Mouse (Mus musculus): Measurements from ENCODE around the gene Znrd1.
A peak's percentile ranks its signal among the peaks of the same experiment; 100 is the strongest.
"Not testable (repeated sequence)": the region's sequence is repeated elsewhere in the genome, so short reads cannot be mapped to it uniquely, and the experiment has no call there.

Znrd1 gene

DNA sequence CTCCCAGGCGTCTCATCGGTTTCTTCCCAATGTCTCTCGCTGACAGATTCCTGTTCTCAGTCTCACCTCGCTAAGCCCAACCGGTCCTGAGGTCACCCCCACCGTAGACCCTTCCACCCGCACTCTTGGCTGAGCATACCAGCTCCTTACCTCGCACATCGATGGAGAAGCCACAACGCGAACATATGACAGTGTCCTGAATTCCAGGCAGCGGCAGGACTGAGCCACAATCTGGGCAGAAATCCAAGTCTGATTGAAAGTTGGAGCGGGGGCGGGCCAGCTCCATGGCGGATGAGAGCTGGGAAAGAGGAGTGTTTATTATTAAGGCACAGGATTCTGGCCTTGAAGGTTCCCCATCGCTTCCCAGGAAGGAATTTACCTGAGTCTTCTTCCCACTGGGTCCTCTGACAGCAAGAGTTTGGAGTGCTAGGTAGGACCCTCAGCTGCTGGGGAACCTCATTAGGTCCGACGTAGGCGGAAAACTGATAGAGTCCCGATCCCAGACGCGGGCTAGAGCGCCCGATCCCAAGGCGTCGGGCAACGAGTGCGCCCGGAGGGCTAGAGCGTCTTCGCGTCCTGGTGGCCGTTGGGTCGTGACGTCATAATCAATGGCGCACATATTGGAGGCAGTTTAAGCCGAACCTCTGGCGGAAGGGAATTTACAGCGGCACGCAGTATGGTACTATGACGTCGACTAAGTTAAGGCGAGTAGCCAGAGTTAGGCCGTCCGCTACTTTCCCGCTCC, at the start of gene Znrd1, which contains the start of gene Znrd1as:
TSS of gene Znrd1 (minus strand) at position 561 of the 745 bp plus-strand sequence.
TSS of gene Znrd1as (plus strand) at position 594 of the 745 bp plus-strand sequence.
- DNase-seq (ENCODE audit: low spot score) = peak; percentile 94

DNA sequence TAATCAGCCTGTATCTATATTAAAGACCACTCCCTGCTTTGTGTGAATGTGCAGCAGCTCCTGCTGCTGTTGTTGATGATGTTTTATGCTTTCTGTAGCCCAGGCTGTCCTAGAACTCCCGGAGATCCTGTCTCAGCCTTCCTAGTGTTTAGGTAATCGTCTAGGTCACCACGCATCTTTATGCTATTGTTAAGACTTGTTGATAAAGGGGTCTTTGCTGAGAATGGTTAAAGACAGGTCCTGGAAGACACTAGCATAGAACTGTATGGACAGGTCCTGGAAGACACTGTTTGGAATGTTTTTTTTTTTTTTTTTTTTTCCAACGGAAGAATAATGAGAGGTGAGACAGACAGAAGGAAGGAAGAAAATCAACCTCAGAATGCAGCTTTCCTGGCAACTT, 45.0 kb upstream of the Znrd1 start:
- DNase-seq (ENCODE audit: low spot score) = no peak

DNA sequence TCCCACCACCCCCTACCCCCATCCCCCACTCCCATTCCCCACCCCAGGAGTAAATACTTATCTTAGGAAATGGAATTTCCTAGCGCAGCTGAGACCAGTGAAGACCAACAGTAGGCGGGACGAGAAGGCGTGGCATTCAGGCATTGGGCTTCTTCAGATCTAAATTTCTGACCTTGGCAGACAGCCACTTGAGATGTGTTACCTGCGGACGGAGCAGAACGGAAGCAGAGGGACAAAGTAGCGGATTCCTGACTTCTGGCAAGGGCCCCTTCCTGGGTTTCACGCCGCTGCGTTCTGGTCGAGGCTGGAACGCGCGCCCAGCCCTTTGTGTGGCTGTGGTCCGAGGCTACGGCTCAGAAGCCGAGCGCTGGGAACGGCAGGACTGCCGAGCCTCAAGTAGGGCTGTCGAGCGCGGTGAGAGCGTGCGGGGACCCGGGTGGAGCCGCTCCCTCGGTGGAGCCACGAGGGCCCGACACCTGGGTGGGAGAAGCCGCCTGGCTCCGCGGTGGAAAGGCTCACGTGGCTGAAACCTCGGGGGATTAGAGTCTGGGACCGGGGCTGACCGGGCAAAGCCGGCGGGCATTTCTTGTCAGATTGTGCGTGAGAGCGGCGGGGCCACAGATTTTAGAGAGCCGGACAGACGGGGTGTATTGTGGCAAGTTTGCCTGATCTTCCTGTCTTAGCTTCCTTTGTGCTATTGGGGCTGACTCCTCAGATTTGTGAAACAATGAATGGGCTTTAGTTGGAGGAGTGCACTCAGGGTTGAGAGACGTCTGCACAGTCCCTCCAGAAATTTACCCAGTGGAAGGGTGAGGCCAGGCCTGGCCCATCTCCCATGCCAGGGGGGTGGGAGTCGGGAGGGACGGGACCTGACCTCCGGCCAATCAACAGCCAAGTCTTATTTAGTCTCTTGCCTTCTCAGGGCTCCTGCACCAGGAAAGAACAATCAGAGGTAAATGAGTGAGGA, 44.3 kb upstream of the Znrd1 start:
- DNase-seq (ENCODE audit: low spot score) = no peak

DNA sequence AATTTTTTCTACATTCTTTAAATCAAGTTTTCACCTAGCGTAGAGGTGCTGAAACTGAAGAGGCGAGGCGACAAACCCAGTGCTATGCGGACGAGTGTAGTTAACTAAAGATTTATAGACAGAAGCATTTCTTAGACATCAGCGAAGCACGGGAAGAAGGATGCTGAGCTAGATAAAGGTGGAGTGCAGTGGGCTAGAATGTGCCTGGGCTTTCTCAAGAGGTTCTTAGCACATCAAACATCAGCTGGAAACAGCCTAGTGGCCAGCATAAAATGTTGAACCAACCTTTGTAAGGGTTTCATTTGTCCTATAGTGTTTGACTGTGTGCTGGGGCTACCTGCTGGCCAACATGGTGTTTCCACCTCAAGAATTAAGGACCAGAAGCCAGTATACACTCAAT, 42.5 kb upstream of the Znrd1 start, which contains the start of gene Zfp57:
TSS of gene Zfp57 (plus strand) at position 301 of the 400 bp plus-strand sequence.
- DNase-seq (ENCODE audit: low spot score) = no peak

DNA sequence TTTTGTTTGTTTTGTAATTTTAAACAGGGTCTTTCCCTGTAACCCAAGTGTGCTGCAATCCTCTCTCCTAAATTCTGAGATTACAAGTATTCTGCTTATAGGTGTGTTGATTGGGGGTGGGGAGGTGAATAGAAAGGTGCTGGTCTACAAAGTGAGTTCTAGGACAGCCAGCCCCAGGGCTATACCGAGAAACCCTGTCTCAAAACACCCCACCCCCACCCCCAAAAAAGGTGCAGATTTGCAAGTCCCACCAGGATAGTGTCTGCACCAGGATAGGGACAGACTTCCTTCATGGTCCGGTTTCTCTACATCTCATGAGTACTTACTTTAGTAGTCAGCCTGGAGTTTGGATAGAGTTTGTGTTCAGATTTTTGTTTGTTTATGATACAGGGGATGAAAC, 40.1 kb upstream of the Znrd1 start:
- DNase-seq (ENCODE audit: low spot score) = no peak

DNA sequence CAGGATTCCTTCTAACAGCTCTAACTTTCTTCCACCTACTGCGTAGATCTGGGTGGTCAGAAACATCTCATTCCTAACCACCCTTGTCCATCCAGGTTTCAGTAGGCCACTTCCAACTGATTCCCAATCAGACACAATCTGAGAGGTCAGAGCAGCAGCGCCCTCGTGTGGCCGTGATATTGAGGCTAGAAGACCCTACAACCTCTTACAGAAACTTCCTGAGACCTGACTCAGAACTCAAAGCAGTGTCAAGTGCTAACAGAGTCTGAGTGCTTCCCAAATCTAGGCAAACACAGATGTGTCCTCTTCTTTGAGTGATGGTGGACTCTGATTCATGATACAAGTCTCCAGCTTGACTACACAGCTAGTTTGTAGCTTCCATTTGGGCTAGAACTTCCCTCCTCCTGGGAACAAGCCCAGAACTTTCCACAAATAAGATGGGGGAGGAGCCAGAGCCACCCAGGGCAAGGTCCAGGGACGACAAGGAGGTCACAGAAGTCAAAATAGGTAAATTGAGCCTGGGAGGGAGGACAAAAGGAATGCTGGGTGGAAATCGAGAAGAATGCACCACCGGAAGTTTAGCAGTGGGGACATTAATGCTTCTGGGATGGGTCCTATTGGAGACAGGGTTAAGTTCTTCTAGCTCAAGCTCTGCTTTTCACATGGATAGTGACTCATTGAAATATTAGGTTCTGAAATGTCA, 38.8 kb upstream of the Znrd1 start:
- DNase-seq (ENCODE audit: low spot score) = peak; percentile 32

DNA sequence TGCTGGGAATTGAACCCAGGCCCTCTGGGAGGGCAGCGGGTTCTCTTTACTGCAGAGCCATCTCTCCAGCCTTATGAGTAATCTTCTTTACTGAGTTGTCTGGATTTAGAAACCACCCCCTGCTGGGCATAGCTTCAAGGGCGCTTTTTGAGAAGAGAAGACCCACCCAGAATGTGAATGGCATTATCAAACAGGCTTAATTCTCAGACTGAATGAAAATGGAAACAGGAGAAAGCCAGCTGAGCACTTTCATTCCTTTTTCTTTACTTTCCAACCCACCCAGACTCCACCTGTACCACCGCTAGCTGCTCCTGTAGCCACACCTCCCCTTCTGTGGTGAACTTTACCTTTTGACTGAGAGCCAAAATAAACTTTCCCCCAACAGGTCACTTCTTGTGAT, 37.1 kb upstream of the Znrd1 start:
- no peak for DNase-seq (ENCODE audit: low spot score)

DNA sequence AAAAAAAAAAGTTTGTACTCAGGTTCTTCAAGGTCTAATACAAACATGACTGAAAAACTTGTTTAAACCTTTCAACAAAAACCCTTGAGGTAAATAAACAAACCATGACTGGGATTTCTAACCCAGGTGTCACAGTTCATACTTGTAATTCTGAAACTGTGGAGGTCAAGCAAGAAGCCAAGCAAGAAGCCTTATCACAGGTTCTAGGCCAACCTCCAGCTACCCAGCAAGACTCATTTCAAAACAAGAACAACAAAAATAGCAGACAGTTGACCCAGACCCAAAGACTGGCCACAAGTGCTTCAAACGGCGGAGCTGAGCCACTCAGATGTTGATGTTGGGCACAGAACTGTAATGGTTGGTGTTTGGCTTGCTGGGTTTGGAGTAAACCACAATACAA, 36.2 kb upstream of the Znrd1 start:
- DNase-seq (ENCODE audit: low spot score) = no peak

DNA sequence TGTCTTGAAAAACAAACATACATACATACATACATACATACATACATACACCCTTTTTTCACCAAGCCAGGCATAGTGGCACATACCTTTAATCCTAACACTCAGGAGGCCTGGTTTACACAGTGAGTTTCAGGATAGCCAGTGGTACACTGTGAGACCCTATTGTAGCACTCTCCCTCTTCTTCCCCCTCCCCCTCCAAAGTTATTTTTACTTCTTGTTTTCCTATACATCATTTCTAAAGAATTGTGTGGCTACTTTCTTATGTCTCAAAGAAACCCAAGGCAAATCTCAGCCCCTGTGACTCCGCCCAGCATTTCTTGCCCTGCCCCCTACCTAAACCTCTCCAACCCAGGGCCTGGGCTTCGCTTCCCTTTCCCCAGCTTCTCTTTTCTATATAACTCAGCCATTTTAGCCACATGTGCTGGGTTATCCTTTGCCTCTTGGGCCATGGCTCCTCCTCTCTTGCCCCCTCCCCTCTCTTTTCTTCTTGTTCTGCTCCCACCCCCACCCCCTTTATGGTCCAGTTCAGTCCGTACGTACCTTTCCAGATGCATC, 35.5 kb upstream of the Znrd1 start:
- no peak for DNase-seq (ENCODE audit: low spot score)

DNA sequence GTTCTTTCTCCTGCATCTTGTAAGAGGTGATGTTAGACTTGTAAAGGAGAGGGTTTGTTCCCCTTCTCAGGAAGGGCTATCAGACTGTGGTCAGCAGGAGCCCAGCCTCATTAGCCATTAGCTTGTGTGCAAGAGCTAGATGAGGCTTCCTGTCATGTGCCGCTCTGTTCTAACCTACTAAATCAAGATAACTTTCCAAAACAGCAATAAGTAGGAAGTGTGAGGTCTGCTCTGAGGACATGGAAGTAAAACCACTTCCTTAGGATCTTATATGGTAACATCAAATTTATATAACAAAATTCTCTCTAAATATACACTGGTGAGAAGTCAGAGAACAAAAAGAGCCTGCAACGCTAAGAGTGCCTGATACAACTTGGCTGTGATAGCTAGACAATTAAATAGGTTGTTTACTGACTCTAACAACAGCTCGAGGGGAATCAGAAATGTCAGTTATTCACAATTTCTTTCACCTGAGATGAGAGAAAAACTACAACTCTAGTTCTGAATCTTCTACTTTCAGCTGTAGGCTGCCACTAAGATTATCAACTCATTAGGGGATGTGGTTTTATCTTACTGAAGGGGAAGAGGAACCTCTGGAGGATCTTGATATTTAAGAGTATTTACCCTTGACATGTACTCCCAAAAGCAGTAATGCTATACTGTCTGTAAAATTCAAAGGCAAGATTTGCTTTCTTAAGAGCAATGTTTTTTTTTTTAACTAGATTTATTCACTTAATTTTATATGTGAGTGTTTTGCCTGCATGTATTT, 34.2 kb upstream of the Znrd1 start:
- DNase-seq (ENCODE audit: low spot score) = no peak

DNA sequence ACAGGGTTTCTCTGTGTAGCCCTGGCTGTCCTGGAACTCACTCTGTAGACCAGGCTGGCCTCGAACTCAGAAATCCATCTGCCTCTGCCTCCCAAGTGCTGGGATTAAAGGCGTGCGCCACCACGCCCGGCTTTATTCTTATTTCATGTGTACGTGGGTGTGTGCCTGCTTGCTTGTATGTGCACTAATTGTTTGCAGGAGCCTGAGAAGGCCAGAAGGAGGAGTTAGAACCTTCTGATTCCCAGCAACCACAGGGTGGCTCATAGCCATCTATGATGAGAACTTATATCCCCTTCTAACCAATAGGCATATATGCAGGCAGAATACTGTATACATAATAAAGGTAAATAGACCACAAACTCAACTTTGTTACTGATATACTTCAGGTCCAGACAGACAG, 32.3 kb upstream of the Znrd1 start:
- not testable (repeated sequence) for DNase-seq (ENCODE audit: low spot score)

DNA sequence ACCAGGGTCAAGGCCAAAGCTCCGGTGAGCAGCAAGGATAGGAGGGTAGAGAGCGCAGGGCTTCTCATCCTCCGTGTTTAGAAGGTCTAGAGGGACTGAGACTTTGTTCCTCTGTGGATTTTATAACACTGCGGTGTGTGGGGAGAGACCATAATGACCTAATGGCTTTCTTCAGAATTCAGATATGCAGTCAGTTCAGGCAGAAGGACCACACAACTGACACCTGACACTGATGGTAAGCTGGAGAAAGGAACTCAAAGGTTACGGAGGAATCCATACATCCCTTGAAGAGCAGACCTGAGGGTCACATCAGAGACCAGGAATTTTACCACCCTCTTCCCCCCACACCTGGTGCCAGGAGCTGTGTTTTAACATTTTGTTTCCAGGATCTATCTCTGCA, 31.1 kb upstream of the Znrd1 start, which contains the start of gene H2-M5:
TSS of gene H2-M5 (minus strand) at position 101 of the 400 bp plus-strand sequence.
- no peak for DNase-seq (ENCODE audit: low spot score)

DNA sequence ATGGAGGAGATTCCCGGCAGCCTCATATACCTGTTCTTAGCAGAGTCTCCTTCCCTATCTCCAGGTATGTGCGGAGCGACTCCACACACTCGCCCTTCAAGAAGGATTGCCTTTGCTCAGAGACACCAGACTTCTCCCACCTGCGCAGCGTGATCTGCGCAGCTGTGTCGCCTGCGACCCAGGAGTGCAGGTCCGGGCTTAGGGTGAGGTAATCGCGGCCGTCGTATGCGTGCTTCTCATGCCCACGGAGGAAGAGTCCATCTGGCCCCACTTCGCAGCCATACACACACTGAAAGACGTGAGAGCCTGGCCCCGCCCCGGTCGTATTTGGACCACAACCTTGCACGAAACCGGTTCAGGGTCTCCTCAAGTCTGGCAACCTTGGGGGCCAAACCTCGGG, 30.1 kb upstream of the Znrd1 start:
- no peak for DNase-seq (ENCODE audit: low spot score)

DNA sequence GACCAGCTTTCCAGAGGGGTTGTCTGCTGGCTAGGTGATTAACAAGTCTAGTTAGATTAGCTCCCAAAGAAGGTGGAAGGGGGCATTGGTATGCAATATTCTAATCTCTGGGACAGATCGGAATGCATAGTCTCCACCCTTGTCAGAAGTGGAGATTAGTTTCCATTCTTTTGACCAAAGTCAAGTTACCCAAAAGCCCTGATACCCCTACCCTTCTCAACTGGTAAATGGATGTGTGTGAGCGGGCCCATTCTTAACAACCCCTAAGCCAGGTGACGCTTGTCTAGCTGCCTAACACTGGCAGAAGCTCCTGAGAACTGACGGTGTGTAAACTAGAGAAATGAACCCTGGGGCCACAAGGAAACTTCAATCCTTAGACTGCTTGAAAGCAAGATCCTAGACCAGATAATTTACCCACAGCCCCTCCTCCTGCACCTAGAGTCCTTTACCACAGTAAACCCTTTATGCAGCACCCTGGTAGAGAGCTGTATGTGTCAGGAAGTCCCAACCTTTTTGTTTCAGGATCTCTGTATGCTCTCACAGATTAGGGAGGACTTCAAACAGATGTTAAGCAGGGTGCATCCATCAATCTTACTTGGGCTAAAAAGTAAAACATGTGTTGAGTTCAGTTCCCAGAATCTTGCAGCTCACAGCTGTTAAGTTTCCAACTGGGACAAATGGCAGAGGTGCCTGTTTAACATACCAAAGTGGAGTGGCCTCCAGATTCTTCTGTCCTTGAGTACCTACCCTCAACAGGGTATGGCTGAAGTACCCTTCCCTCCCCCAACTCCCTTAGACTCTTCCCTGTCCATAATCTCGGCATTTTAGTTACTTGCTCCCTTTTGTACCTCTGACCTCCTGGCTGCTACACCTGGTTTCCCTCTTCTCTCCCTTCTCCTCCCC, 24.1 kb upstream of the Znrd1 start:
- no peak for DNase-seq (ENCODE audit: low spot score)

DNA sequence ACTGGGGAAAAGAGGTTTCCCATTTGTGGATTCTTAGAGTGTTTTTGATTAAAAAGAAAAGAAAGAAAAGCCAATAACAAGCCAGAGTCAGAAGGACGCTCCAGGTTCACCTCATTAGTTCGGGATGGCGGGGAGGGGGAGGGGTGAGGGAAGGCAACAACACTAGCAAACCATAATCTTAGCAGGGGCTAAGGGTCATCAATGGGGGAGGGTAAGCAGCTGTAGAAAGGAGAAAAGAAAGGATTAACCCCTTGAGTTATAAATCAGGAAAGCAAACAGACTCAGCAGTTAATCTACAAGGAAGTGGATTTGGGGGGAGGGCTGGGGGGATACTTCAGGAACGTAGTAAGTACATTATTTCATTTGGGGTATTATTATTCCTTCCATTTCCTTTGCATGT, 23.5 kb upstream of the Znrd1 start:
- no peak for DNase-seq (ENCODE audit: low spot score)

DNA sequence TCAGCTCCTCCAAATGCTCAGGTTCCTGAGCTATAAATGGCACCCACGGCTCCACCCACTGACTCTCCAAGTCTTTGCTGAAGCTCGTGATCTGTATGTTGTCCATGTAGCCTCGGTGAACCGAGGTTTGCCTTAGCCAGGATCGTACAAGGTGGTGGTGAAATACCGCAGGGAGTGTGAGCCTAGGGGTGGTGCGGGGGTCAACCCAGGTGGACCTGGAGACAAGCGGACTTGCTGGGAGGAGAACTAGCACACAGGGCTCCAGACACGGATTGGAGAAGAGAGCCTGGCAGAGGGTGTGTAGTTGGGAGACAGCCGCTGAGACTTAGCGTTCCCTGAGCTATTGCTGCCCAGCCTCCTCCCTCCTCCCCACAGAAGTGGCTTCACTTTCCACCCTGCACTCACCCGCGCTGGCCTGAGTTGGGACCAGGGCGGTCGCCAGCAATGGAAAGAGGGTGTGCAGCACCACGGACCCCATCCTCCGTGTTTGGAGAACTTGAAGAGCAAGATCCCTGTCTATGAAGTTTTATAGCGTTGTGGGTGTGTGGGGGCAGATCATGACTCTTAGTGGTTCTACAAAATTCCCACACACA, 23.0 kb upstream of the Znrd1 start, which contains the start of gene 2410137M14Rik:
TSS of gene 2410137M14Rik (minus strand) at position 17 of the 593 bp plus-strand sequence.
- DNase-seq (ENCODE audit: low spot score) = no peak

DNA sequence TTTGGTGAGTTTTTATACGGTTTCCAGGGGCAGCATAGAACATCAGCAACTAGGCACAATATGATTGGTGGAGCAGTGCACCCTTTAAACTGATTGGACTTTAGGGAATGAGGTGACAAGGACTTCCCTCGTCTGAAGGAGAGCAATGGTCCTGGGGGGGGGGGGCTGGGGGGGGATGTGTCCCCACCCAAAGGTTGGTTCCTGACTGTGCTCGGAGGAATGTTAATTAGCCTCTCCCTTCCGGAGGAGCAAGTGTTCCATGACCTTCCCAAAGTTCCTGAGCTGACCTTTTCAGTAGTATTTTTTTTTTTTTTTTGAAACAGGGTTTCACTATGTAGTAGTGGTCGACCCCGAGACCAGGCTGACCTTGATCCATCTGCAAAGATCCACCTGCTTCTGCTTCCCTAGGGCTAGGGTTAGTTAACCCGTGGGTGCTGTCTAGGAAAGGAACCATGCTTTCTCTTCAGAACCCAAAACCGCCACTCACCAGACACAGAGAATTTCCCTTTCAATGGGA, 15.0 kb upstream of the Znrd1 start:
- DNase-seq (ENCODE audit: low spot score) = no peak

DNA sequence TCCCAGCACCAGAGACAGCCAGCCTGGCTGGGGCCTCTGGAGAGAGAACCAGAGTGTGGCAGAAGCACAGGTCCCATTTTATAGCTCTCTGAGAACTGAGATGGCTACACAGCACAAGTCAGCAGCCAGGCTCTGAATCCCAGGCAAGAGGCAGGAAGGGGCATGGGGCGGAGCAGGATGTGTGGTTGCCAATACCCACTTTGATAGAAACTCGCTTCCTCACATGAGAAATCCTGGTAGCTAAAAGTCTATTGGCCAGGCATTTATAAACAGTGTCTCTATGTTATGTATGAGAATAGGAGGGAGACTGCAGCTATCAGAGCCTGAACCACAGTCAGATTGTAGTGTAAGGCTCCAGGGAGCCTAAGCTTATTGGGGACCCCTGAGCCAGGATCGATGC, 14.4 kb upstream of the Znrd1 start:
- no peak for DNase-seq (ENCODE audit: low spot score)

DNA sequence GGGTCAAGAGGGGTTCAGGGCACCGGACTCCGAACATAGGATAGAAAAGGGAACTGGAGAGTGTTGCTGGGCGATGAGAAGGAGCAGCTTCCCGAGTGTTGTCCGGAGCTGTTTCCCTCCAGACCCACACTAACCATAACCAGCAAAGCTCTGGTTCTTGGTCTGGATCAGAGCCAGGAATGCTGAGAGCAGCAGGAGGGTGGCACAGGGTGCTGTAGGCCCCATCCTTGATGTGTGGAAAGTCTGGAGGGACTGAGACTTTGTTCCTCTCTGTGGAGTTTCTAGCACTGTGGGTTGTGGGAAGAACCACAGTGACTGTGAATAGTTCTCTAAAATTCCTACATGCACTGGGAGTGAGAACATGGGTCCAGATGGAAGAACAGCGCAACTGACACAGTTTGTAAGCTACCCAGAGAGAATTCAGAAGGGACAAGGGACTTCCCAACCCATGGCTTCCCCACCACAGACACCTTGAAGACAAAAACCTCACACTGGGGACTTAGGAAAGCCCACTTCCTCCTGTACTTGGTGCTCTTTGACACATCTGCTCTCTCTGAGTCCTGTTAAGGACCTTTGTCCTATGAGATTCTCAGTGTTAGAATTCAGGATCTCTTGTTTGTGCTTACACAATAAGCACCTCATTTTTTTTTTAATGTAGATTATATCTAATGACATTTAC, 13.0 kb upstream of the Znrd1 start:
- DNase-seq (ENCODE audit: low spot score) = no peak

Data from c-Kit-positive CD71-positive TER-119-positive erythroid progenitor cells, embryonic 14.5 days (primary cell).